Mouse (Mus musculus) kidney, embryonic 14.5 days (tissue): Measurements from ENCODE around the gene Dhrs9. TPM values are rescaled to one million over a fixed set of nuclear protein-coding genes. Genes with fewer than 3 reads are reported as not detected.

Source experiments
- ATAC-seq: fragments of 200-750 bp; cut with Nextera tagmentation; 2 replicates; pipeline ENCODE4 v1.8.0; 2017; ENCODE audit warnings: moderate number of reproducible peaks, mild to moderate bottlenecking, moderate TSS enrichment, moderate library complexity; ENCODE audit not compliant: low FRiP score, low TSS enrichment
- H3K27ac ChIP-seq: fragments of 300-500 bp; sonication (generic); 2 replicates; pipeline ENCODE4 v1.5.1; 2014; ENCODE audit warnings: low read depth, mild to moderate bottlenecking, low read length, moderate library complexity, mixed read lengths
- H3K27me3 ChIP-seq: fragments of 300-500 bp; sonication (generic); 2 replicates; pipeline ENCODE4 v1.6.1; 2014; ENCODE audit warnings: mild to moderate bottlenecking, low read length; ENCODE audit not compliant: control insufficient read depth, insufficient read depth
- H3K36me3 ChIP-seq: fragments of 300-500 bp; sonication (generic); 2 replicates; pipeline ENCODE4 v1.6.1; 2014; ENCODE audit warnings: low read length, mixed read lengths; ENCODE audit not compliant: control insufficient read depth, insufficient read depth
- H3K4me1 ChIP-seq: fragments of 300-500 bp; sonication (generic); 2 replicates; pipeline ENCODE4 v1.6.1; 2014; ENCODE audit warnings: low read length, mixed read lengths; ENCODE audit not compliant: control insufficient read depth, insufficient read depth
- H3K4me2 ChIP-seq: fragments of 300-500 bp; sonication (generic); replicated peaks from 2 replicates; pipeline ENCODE4 v1.6.1; 2014; ENCODE audit warnings: low read depth, mild to moderate bottlenecking, low read length
- H3K4me3 ChIP-seq: fragments of 300-500 bp; sonication (generic); 2 replicates; pipeline ENCODE4 v1.5.1; 2014; ENCODE audit warnings: mild to moderate bottlenecking, low read length
- H3K9ac ChIP-seq: fragments of 300-500 bp; sonication (generic); 2 replicates; pipeline ENCODE4 v1.6.1; 2014; ENCODE audit warnings: low read depth, mild to moderate bottlenecking, low read length, moderate library complexity
- H3K9me3 ChIP-seq: fragments of 300-500 bp; sonication (generic); 2 replicates; pipeline ENCODE4 v1.6.1; 2016; ENCODE audit warnings: low read length; ENCODE audit not compliant: control insufficient read depth
- WGBS: fragments of 180-500 bp; shearing (Covaris S2); extraction: QIAGEN DNeasy Blood & Tissue Kit; methylation state at CpG from one replicate; pipeline ENCODE4 v1.1.7; 2014; 5-methylcytosine and 5-hydroxymethylcytosine counted together
- polyA plus RNA-seq: library from polyadenylated mRNA; unstranded; fragments of >200 nt; fragmentation: Nextera tagmentation; extraction: Ambion mirVana; gene quantifications from 2 replicates; pipeline ENCODE4 v1.2.1, GENCODE M21; 2014

Gene Dhrs9
- polyA plus RNA-seq, 1 experiment from 2014 or later = not detected

- no peak for ATAC-seq
- H3K4me1 ChIP-seq = no peaks in the 10 kb centered on the region
Measured at GRCm38 (mm10) chr2:69381740-69382139, 1.5 kb downstream of the Dhrs9 start.

DNA sequence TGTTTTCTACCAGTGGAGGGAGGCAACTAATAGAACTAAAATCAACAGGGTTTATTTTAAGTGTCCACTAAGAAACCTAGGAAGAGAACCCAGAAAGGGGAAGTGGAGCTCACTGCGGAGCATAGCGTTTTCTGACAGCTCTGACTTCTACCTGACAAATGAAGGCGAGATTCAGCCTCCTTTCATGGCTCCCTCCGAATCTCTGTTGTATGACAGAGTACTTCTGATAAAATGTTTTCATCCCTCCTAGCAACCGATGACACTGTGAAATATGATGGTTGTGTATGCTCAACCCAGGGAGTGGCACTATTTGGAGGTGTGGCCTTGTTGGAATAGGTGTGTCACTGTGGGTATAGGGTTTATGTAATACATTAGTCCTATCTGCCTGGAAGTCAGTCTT, 2.6 kb downstream of the Dhrs9 start:
- no peaks in the 10 kb centered on the region for H3K27me3 ChIP-seq
- H3K9me3 ChIP-seq = no peaks in the 10 kb centered on the region
- no peaks in the 10 kb centered on the region for H3K36me3 ChIP-seq
- no peak for ATAC-seq
- no peak overlapping the region for H3K4me3 ChIP-seq
- no peaks in the 10 kb centered on the region for H3K4me1 ChIP-seq
- H3K4me2 ChIP-seq = no peak overlapping the region
- WGBS = 88% methylated on average over 5 of the region's 5 CpGs
- no peak overlapping the region for H3K9ac ChIP-seq
- H3K27ac ChIP-seq = no peak overlapping the region

More at GRCm38 (mm10) chr2:69381740-69382139, 1.5 kb downstream of the Dhrs9 start:
- Histone ChIP-seq H3K36me3 (no peaks in the 10 kb centered on the region), H3K9ac (no peak overlapping the region), H3K27me3 (no peaks in the 10 kb centered on the region), H3K4me2 (no peak overlapping the region), H3K27ac (no peak overlapping the region), H3K4me3 (no peak overlapping the region), H3K9me3 (no peaks in the 10 kb centered on the region)
- WGBS = 52% methylated on average over 8 of the region's 8 CpGs

DNA sequence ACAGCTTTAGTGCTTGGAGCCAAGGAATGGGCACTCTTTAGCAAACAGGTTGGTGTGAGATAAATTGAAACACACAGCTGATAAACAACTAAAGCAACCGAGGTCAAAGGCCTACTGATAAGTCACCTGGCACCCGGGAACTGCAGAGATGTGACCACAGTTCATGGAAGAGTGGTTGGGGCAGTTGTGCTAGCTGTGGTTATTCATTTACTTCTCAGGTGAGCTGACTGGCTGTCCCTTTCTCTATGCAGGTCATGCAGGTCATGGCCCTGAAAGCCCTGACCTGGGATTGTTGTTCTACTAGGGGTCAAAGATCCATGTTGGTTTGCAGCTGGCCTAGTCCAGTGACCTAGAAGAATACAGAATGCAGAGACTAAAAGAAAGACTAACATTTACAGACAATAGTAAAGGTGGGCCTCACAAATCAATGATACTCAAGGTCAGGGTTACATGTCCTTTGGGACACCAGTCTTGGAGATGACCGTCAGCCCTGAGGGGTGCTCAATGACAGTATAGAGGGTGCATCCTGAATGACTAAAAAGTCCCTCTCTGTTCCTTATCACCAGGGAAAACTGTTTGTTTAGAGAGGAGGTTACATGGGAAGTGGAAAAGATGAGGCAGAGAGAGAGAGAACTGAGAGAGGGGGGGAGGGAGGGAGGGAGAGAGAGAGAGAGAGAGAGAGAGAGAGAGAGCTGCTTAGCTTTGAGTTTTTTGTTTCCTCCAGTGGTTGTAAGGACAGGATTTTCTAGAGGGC, 6.0 kb downstream of the Dhrs9 start:
- 76% methylated on average over 3 of the region's 3 CpGs for WGBS
- no peak for ATAC-seq
- no peaks in the 10 kb centered on the region for H3K9me3 ChIP-seq

DNA sequence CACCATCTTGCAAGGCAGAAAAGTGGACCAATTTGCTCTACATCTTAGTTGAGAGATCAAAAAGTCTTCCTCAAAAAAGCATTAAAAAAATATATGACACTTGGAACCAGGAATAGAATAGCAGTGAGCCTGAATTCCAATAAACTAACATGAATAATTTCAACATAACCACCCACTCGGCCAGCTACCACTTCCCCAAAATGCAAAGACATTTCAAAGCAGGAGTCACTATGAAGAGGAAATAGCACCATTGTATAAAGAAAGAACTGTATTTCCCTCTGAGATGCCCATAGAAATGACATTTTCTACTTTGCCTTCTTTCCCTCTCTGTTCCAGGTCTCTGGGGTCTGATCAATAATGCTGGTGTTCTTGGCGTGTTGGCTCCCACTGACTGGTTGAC, 13.7 kb downstream of the Dhrs9 start:
- H3K27ac ChIP-seq = no peak overlapping the region
- no peaks in the 10 kb centered on the region for H3K9me3 ChIP-seq
- no peak overlapping the region for H3K9ac ChIP-seq
- no peak overlapping the region for H3K4me3 ChIP-seq
- H3K36me3 ChIP-seq = no peaks in the 10 kb centered on the region
- H3K27me3 ChIP-seq = no peaks in the 10 kb centered on the region
- no peak overlapping the region for H3K4me2 ChIP-seq
- no peak for ATAC-seq
- H3K4me1 ChIP-seq = no peaks in the 10 kb centered on the region
- WGBS = 81% methylated on average over 2 of the region's 2 CpGs

More for the DNA sequence above, 6.0 kb downstream of the Dhrs9 start:
- Histone ChIP-seq H3K4me3 (no peak overlapping the region), H3K4me1 (no peaks in the 10 kb centered on the region), H3K9ac (no peak overlapping the region), H3K27ac (no peak overlapping the region), H3K4me2 (no peak overlapping the region), H3K27me3 (no peaks in the 10 kb centered on the region), H3K36me3 (no peaks in the 10 kb centered on the region)

DNA sequence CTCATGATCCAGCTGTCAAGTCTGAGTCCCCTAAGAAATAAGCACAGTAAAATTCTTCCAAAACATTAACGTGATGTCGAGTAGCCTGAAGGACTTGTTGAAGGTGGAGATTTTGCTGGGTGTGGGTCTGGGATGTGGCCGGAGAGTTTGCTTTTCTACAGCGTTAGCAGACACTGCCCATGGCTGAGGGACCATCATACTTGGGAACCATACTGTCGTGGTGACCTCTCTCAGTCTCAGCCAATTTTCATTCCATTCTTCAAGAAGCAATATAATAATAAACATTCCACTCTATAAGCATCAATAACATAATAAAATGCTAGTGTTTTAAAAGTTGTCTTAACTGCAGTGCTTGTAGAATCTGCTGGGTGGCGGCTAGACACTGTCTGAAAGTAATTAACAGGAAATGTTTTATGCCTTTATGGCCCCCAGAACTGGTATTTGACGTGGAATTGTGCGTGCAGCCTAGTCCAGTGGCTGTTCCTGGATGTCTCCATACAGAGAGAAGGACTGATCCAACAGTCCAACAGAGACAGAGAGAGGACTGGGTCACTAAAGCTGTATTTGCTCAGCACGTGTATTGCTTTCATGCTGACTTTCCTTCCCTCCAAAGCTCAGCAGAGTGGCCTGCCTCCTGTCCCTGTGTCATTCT, 15.5 kb downstream of the Dhrs9 start:
- H3K9ac ChIP-seq = no peak overlapping the region
- H3K4me2 ChIP-seq = no peak overlapping the region
- H3K4me1 ChIP-seq = no peaks in the 10 kb centered on the region
- ATAC-seq = no peak
- 45% methylated on average over 9 of the region's 9 CpGs for WGBS
- no peak overlapping the region for H3K27ac ChIP-seq
- H3K4me3 ChIP-seq = no peak overlapping the region
- no peaks in the 10 kb centered on the region for H3K27me3 ChIP-seq
- H3K36me3 ChIP-seq = no peaks in the 10 kb centered on the region
- no peaks in the 10 kb centered on the region for H3K9me3 ChIP-seq

GRCm38 (mm10) chr2:69396760-69397435, 16.7 kb downstream of the Dhrs9 start:
- Histone ChIP-seq H3K9ac (no peak overlapping the region), H3K4me3 (no peak overlapping the region), H3K4me2 (no peak overlapping the region), H3K27ac (no peak overlapping the region), H3K27me3 (no peaks in the 10 kb centered on the region), H3K9me3 (no peaks in the 10 kb centered on the region), H3K36me3 (no peaks in the 10 kb centered on the region), H3K4me1 (no peaks in the 10 kb centered on the region)
- WGBS = 70% methylated on average over 12 of the region's 12 CpGs
- ATAC-seq = no peak

GRCm38 (mm10) chr2:69400866-69401604, 20.8 kb downstream of the Dhrs9 start:
- no peaks in the 10 kb centered on the region for H3K27me3 ChIP-seq

GRCm38 (mm10) chr2:69401891-69402290, 21.6 kb downstream of the Dhrs9 start:
- 93% methylated on average over 6 of the region's 6 CpGs for WGBS
- H3K4me3 ChIP-seq = no peak overlapping the region
- no peak overlapping the region for H3K4me2 ChIP-seq
- H3K9me3 ChIP-seq = no peaks in the 10 kb centered on the region
- H3K4me1 ChIP-seq = no peaks in the 10 kb centered on the region
- no peaks in the 10 kb centered on the region for H3K27me3 ChIP-seq
- ATAC-seq = no peak
- no peak overlapping the region for H3K27ac ChIP-seq
- H3K36me3 ChIP-seq = no peaks in the 10 kb centered on the region
- H3K9ac ChIP-seq = no peak overlapping the region

More at GRCm38 (mm10) chr2:69400866-69401604, 20.8 kb downstream of the Dhrs9 start:
- H3K4me1 ChIP-seq = no peaks in the 10 kb centered on the region
- WGBS = 76% methylated on average over 7 of the region's 7 CpGs
- H3K27ac ChIP-seq = no peak overlapping the region
- H3K9ac ChIP-seq = no peak overlapping the region
- H3K4me2 ChIP-seq = no peak overlapping the region
- no peaks in the 10 kb centered on the region for H3K36me3 ChIP-seq
- no peak overlapping the region for H3K4me3 ChIP-seq
- ATAC-seq = no peak
- no peaks in the 10 kb centered on the region for H3K9me3 ChIP-seq
